Mouse (Mus musculus) mouse embryonic stem cell (cell line): Measurements from ENCODE around the gene Cdk17.

Source experiments
- in situ Hi-C, 2 experiments: fragments of 300-500 bp; cut with MboI; formaldehyde crosslinking; loops; 1 replicate in 1 of 2; 3 replicates in 1 of 2; pipeline ENCODE4 v1.14.3; 2019 to 2020; ENCODE audit warnings: low sequenced_read_pairs in 2 of 2, low pct_unique_long_range_greater_than_20kb in 1 of 2, mixed read lengths in 1 of 2; ENCODE audit not compliant: unreplicated experiment in 1 of 2

Gene Cdk17

DNA sequence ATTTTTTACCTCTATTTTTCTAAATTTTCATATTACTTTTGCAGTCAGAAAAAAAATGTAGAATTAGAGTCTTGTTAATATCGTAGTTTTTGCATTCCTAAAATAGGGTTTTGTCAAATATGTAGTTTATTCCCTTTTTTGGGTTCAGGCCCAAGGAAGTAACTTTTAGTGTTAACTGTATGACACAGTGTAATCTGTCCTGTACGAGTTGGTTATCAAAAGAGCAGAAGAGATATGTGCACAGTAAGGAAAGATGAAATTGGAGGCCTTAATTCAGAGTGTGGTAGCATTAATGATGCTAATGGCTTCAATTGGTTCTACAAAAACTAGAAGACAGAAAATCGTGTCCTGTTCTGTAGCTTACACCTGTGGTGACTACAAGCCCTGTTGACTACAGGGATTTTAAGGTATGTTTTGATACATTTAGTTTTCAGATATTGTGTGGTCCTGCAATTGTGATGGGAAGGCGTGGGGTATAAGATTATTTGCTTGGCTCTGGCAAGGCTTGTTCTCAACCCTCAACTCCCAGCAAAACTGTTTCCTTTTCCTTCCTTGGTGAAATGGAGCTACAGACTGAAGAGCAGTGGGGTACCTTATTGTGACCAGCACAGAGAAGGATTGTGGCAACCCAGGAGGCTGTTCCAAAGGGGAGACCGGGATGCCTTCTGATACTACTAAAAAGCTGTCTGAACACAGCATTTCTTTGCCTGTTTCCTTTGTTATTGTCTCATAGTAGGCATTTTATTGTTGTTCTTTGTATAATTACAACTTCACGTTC is 3.2 kb downstream of the Cdk17 start:
- in situ Hi-C loops, result no loop called here

DNA sequence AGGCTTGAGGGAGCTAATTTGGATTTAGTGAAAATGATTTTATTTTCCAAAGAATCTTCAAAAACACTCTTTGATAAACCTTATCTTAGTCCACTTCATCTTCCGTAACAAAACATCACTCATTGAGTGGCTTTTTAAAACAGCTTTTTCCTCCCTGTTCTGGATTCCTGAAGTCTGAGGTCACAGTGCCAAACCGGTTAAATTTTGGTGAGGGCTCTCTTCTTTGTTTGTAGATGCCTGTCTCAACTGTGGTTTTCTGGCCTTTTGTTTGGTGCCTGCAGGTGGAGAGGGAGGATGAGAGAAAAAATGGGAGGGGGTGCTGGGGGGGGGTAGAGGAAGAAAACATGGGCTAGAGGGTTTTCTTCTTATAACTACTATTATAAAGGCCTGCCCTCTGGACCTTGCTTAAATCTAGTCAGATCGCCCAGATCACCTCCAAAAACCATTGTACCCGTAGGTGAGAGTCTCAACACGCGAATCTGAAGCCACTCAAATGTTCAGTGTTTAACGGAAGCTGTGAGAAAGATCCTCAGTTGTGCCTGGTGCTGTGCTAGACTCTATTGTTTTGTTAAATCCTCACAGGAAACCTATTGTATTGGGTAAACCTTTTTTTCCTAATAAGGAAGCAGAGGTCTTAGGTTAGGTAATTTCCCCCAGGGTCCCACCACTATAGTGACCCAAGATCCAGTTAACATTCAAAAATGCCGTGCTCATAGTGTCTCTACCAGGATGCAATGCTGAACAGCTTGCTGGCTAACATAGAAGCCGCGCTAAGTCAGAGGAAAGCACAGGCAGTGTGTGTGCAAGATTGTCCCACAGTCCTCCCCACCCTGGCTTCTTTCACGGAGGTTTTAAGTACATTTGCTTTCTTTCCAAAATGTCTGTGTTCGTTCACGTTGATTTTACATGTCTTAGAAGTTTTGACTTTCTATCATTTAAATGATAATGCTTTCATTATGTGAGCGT is 5.0 kb downstream of the Cdk17 start:
- in situ Hi-C loops, result no loop called here

DNA sequence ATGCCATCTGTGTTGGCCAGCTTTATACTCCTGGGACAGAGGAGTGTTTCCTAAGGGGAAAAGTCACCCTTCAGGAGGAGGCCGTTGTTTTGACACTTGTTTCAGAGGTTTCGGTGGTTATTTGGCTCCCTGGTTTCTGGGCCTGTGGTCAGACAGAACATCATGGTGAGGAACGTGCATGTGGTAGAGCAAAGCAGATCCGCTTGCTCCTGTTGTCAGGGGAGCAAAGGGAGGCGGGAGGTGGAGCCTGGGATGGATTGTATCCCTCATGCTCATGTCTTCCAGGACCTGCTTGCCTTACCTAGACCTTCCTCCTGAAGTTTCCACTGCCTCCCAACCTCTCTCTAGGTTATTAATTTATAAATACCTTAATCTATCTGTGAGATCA is 5.7 kb downstream of the Cdk17 start:
- in situ Hi-C loops, result no loop called here

DNA sequence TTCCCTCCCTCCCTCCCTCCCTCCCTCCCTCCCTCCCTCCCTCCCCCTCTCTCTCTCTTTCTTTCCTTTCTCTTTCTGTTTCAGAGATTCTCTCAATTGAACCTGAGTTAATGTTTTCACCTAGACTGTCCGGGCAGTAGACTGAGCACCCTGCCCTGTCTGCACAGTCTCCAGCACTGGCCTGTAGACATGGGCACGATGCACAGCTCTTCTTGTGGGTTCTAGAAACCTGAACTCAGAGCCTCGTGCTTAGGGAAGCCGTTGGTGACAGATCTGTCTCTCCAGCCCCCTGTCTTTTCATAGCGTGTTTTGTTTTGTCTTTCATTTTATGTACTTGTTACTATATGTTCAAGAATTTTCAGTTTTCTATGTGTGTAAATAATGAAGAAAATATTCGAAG is 6.6 kb downstream of the Cdk17 start:
- in situ Hi-C loops, result no loop called here

DNA sequence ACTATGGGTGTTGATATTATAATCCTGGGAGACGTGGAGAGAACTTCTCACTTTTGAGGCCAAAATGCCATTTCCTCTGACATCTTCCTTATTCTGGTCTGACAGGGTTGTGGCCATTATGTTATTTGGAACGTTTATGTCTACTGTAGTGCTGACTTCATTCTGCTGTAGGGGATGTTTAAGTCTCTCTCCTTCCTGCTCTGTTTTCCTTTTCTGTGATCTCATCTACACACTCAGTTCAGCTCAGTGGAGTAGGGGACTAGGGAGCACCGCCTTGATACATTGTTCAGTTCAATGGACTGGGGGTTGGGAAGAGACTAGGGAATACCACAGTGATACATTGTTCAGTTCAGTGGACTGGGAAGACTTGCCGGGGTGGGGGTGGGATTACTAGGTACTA is 7.4 kb downstream of the Cdk17 start:
- in situ Hi-C loops, result no loop called here

DNA sequence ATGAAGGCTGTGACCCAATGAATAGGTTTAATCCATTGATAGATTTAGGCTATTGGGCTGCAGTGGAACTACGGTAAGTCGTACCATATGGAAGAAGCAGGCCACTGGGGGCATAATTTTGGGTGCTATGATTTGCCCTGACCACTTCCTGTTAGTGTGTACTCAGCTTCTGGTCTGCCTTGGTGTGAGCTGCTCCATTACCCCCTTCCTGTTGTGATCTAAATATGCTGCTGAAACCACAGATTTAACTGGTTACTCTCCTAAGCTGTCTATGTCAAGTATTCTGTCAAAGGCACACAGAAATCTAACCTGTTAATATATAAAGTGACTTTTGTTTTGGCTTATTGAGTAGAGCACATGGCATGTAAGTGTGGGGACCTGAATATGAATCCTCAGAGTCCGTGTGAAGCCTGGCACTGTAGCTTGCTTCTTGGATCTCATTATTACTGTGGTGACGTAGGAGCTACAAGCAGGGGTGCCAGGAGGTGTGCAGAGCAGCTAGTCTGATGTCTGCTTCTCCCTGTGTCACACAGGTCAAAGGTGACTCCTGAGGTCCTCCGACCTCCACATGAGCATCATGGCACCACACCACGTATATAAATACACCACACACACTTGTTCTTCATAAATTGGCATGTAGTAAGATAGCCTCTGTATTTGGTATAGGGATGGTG is 10.6 kb downstream of the Cdk17 start:
- in situ Hi-C loops, result no loop called here

DNA sequence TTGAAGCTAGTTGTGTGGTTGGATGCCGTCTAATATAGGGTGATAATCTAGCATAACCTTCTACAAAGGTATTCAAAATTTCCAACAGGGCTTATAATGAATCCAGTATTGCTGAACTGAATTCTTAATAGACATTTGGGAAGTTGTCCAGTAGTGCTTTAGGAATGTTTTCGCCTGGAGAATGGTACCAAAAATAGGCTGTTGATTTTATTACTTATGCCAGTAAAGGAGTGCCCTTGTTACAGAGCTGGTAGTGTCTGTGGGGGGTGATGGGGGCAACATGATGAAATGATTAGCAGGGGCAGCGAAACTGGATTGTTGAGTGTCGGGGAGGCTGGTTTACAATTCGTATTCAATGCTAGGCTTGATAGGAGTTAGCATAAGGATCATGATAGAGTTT is 16.8 kb downstream of the Cdk17 start:
- in situ Hi-C loops, result no loop called here

DNA sequence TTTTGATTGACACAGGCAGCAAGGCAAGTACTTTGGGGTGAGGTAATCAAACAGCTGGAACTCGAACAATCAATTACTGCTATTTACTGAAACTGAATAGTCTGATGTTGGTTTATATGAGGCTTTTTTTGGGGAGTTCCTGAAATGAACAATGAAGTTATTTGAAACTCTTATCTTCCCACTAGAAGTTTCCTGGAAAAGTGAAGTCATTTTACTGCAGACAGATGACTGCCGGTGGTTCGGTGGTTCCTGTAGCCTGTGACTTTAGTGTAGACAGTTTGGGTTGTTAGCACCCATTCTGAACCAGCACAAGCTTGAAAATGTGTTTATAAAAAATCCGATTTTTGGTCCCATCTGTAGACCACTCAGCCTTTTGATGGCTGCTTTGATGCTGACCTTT is 17.2 kb downstream of the Cdk17 start:
- in situ Hi-C loops, result no loop called here

DNA sequence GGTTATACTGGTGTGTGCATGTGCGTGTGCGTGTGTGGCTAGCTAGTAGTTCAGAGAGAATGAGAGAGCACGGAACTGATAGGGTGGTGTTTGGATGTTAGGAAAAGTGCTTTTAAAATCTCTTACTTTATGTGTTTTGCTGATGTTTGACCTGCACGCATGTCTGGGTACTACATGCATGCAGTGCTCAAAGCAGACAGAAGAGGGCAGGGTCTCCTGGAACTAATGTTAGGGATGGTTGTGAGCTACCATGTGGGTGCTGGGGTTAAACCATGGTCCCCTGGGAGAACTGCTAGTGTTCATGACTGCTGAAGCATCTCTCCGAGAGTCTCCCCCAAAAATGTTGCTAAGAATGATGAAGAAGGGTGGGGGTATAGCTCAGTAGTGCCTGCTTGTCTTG is 18.0 kb downstream of the Cdk17 start:
- in situ Hi-C loops, result no loop called here

DNA sequence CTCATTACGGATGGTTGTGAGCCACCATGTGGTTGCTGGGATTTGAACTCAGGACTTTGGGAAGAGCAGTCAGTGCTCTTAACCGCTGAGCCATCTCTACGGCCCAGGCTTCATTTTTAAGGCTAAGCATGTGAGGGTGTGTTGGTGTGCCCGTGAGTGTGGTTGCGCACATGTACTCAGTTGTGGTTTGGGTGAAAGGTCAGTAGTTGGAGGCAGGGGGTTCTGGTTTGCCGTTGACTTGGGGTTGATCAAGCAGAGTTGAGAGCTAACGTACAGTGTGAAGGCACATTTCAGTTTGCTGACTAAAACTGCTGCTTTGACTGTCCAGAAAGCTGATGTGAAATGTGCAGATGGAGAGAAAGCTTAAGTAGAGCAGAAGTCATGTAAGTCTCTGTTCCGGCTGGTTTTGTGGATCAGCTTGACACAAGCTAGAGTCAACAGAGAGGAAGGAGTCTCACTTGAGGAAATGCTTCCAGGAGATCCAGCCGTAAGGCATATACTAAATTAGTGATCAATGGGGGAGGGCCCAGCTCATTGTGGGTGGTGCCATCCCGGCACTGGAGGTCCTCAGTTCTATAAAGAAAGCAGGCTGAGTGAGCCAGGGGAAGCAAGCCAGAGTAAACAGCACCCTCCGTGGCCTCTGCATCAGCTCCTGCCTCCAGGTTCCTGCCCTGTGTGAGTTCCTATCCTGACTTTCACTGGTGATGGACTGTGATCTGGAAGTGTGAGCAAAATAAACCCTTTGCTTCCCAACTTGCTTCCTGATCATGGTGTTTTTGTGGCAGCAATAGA is 19.2 kb downstream of the Cdk17 start:
- in situ Hi-C loops, result loop anchor here in 1 of 2 experiments (10.0 kb wide), 1 partner anchor 75 kb away; no protein-coding TSS in a partner anchor

DNA sequence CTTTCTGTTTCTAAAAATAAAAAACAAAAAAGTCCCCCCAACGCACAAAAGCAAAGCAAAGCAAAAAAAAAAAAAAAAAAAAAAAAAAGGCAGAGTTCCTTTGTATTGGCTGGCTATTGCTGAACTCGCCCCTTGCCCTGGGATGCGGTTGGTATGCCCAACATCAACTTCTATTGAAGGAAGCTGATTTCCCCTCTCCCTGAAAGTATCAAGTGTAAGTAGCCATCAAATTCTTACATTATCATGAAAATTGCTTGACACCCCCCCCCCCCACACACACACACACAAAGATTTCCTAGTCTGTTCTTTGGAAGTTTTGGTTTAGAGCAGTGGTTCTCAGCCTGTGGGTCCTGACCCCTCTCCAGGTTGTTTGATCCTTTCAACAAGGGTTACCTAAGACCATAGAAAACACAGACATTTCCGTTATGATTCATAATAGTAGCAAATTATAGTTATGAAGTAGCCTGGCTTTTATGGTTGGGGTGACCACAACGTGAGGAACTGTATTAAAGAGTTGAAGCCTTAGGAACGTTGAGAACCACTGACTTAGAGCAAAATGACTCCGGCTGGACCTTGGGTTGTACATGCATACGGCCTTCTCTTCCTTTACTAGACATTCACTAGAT is 23.8 kb downstream of the Cdk17 start:
- in situ Hi-C loops, result loop anchor here in 1 of 2 experiments (10.0 kb wide), 1 partner anchor 70 kb away; no protein-coding TSS in a partner anchor

DNA sequence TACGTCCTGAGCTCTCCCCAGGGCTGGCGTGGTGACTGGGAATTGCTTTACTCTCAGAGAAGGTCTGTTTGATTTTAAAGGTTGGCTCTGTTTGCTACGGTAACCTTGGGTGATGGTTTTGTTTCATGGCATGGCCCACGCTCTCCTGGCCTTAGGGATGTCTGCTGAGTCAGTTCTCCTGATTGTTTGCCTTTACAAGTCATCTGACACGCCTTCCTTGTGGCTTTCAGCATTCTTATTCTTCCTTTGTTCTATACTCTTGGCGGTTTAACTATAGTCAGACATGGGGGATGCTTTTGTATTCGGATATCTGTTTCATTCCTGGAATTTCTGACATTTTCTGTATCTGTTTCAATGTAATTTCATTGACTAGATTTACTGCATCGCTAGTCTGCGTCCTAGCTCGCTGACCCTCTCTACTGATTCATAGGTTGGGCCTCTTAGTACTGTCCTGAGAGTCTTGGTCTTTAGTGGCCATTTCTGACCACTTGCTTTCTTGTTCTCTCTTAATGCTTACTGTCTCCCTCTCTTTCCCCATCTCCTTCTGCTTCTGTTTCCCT is 27.8 kb downstream of the Cdk17 start:
- in situ Hi-C loops, result loop anchor here in 1 of 2 experiments (10.0 kb wide), 1 partner anchor 66 kb away; no protein-coding TSS in a partner anchor

DNA sequence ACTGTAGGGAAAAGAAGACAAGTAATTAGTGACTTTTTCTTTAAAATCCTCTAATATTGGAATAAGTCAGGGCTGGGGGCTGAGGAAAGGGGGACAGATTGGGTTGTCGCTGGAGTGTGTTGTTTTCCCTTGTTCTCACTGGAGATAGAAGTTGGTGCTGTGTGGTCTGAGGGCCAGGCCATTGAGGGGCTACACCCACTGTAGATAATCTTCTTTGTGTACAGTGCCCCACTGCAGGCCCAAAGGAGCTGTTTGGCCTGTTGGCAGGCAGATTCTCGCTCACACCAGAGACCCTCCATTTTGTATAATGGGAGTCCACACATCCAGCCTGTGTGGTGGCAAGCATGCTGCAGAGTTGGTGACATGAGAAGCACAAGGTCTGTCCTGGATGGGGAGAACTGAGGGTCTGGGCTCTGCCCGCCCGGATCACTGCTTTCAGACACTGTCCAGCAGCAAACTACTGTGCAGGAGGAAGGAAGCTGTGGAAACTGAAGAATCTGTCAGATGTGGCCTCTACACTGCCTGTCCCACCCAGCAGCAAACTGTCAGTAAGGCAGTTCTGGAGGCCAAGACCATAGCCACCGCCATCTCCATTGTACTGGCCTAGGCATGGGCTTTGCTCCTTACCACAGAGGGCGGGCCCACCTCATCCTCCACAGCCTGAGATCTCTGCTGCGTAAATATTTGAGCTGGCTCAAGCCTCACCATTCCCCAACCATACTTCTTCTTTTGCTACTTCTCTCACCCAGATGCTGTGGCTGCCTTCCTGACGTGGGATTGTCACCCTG is 30.0 kb downstream of the Cdk17 start:
- in situ Hi-C loops, result no loop called here

DNA sequence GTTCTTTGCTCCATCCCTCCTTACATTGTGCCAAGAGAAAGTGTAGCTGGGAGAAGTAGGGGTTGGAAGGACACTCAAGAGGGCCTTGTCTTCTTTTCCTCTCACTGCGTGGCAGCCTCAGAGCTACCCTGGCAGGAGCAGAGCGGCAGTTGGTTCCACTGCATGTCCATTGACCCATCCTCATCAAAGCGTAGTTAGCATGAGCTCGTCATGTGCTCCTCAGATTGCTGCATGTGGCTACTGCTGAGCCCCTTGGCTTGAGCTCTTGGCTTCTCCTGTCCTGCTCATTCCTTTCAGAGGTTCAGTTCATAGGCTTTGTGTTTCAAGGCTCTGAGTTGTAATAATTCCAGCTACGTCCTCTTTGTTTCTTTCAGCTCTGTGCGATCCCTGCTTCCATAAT is 36.4 kb downstream of the Cdk17 start:
- in situ Hi-C loops, result no loop called here

DNA sequence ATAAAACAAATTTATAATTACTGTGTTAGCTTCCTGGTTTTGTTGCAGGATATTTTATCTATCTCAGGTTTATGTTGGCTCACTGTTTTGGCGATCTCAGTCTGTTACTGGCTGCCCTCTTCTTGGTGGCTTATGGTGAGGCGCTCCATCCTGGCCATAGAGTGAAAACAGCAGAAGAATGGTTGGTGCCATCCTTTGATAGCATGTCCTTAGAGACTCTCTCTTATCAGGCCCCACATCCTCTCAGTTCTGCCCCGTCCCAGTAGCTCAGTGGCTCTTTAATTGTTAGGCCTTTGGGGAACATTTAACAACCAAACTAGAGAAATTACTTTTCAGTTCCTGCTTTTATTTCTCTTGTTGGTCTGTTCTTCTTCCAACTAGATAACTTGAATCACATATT is 38.3 kb downstream of the Cdk17 start:
- in situ Hi-C loops, result no loop called here

DNA sequence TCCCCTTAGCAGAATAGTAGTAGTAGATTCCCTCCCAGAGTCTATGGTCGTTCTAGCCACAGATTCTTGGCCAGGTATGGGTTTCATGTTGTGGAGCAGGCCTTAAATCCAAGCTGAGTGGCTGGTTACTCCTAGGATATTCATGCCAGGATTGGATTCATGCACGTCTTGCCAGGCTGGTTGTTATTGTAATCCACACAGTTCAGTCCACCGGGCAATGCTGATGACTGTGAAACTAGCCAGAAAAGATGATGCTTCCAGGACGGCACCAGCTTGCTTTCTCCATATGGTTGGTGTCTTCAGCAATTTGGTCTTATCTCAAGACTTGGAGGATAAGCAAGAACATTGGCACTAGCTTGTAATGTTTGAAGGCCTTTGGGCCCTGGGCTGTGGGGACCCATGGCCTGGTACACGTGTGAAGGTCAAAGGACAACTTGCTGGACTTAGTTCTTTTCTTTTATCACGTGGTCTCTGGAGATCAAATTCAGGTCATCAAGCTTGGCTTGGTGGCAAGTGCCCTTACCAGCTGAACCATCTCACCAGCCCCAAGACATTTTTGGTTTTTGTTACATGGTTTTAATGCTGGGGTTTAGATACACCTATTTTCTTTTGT is 41.3 kb downstream of the Cdk17 start:
- in situ Hi-C loops, result no loop called here
